Mouse (Mus musculus): ENCODE measurements at regions not wholly inside any gene's neighbourhood (a gene's known extent, or its start where the extent isn't known, plus 50 kb on each side); places are given as distances from the start of the nearest gene placed in this dataset.

- Histone ChIP-seq H3K4me3 (ENCODE audit: low read depth, low read length) (no peak overlapping the region), H3K27me3 (ENCODE audit: control insufficient read depth, insufficient read depth, low read length) (no peaks in the 10 kb centered on the region), H3K27ac (replicated peaks; ENCODE audit: low read depth, low read length) (no peak overlapping the region), H3K9me3 (ENCODE audit: control insufficient read depth, low read length) (no peaks in the 10 kb centered on the region), H3K4me2 (ENCODE audit: low read depth, severe bottlenecking) (no peak overlapping the region), H3K9ac (ENCODE audit: low read length) (no peak overlapping the region), H3K4me1 (ENCODE audit: control insufficient read depth, insufficient read depth, low read length) (peaks cover 12% of the 10 kb centered on the region), H3K36me3 (ENCODE audit: control insufficient read depth, insufficient read depth, low read length) (no peaks in the 10 kb centered on the region)
- ATAC-seq (ENCODE audit: insufficient number of reproducible peaks, low FRiP score, low TSS enrichment, low read depth) = no peak
- DNase-seq (ENCODE audit: low spot score) = no peak
- WGBS = 74% methylated on average over 4 of the region's 4 CpGs
These were observed 55.6 kb upstream of the S1pr3 start for GRCm38 (mm10) chr13:51352874-51353273.

GRCm38 (mm10) chr13:51355507-51355906 lies 52.9 kb upstream of the S1pr3 start:
- Histone ChIP-seq H3K36me3 (ENCODE audit: control insufficient read depth, insufficient read depth, low read length) (no peaks in the 10 kb centered on the region), H3K4me1 (ENCODE audit: control insufficient read depth, insufficient read depth, low read length) (peaks cover 12% of the 10 kb centered on the region), H3K9ac (ENCODE audit: low read length) (no peak overlapping the region), H3K4me3 (ENCODE audit: low read depth, low read length) (no peak overlapping the region), H3K27me3 (ENCODE audit: control insufficient read depth, insufficient read depth, low read length) (no peaks in the 10 kb centered on the region), H3K4me2 (ENCODE audit: low read depth, severe bottlenecking) (no peak overlapping the region), H3K9me3 (ENCODE audit: control insufficient read depth, low read length) (no peaks in the 10 kb centered on the region), H3K27ac (replicated peaks; ENCODE audit: low read depth, low read length) (peak overlapping the region; percentile 58)
- DNase-seq (ENCODE audit: low spot score) (peak; percentile 65), ATAC-seq (ENCODE audit: insufficient number of reproducible peaks, low FRiP score, low TSS enrichment, low read depth) (0 out of 2 replicates have a peak, but pooled peaks have one; percentile 81)
- 23% methylated on average over 2 of the region's 2 CpGs for WGBS

Data from limb, embryonic 11.5 days (tissue).